Mouse (Mus musculus) hematopoietic stem cell, adult 5-6 weeks (primary cell): ENCODE results near the gene Stox2. TPM values are rescaled to one million over a fixed set of nuclear protein-coding genes. Genes with fewer than 3 reads are reported as not detected.

Experiments
- ATAC-seq, 2 experiments: fragments of 125-278 bp in 1 of 2; replicated peaks in 1 of 2; 2 replicates each; pipeline ENCODE4 v1.8.0; 2016 to 2017; ENCODE audit warnings: inconsistent platforms in 2 of 2, mild to moderate bottlenecking in 2 of 2, moderate number of reproducible peaks in 2 of 2, low read depth in 1 of 2, moderate TSS enrichment in 1 of 2; ENCODE audit not compliant: low FRiP score in 2 of 2, poor library complexity in 2 of 2, severe bottlenecking in 2 of 2, insufficient read depth in 1 of 2, low TSS enrichment in 1 of 2
- total RNA-seq: library from RNA; stranded (forward); fragments of 172-1452, 232-1000 nt; gene quantifications from 2 replicates; pipeline ENCODE4 v1.2.3, GENCODE M21; 2017

Gene Stox2
- total RNA-seq, 1 experiment from 2014 or later: 0.25 TPM

DNA sequence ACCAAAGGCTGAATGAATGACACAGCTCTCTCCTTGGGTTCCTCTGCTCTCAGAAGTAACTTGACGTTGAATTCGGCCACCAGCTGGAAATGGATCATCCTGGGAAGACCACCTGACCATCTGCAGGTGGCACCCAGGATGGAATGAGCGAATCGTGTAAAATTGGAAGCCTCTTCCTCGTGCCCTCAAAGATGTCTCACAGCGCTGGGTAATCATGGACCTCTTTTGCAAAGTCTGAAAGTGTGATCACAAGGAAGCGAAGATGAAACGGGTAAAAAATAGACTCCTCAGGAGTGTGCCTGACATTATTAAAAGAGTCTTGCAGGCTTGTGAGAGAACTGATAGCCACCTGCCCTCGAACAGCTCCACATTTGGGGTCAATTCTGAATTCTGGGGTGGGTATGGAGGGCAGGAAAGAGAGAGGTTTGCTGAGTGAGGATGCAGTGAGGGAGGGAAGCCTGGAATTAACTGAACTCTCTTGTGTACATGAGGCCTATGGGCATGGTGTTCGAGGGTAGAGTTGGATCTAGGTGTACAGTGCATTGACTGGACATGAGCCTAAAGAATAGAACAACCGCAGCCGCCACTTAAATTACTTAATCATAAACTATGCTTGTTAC, 160.0 kb downstream of the Stox2 start:
- ATAC-seq: no peak

DNA sequence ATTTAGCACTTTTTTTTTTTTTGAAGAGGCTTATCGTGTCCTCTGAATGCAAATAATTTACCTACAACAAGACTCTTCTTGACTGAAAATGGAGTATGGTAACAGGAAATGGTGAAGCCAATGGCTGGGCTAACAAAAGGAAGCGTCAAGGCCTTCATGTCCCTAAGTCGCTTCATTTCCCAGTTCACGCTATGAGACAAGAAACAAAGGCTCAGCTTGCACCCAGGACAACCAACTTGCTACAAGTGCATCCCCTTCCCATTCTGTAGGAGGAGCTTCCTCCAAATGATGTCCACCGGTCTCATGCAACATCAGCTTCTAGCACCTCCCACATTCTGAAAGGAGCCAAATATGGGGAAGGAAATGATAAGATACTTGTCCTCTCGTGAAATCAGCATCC, 160.7 kb downstream of the Stox2 start:
- ATAC-seq: no peak

GRCm38 (mm10) chr8:47284329-47285326, 161.5 kb downstream of the Stox2 start:
- no peak for ATAC-seq

DNA sequence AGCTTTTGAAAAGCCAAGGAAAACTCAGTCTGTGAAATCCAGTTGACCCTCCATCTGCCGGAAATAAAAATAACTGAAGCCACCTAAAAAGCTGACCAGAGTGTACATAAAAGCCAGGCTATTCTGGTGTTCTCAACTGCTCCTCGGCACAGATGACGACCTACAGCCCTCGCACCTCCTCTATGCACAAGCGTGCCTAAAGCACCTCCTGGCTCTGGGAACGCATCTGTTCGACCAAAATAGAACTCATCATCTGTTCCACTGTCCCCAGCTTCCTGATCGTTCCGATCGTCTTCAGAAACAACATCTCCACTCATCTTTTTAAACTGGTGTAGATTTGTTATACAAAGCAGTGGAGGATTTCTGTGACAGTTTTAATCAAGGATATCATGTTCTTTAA, 166.3 kb downstream of the Stox2 start:
- ATAC-seq: no peak

- ATAC-seq: no peak
These were observed 168.0 kb downstream of the Stox2 start for GRCm38 (mm10) chr8:47278211-47278610.

DNA sequence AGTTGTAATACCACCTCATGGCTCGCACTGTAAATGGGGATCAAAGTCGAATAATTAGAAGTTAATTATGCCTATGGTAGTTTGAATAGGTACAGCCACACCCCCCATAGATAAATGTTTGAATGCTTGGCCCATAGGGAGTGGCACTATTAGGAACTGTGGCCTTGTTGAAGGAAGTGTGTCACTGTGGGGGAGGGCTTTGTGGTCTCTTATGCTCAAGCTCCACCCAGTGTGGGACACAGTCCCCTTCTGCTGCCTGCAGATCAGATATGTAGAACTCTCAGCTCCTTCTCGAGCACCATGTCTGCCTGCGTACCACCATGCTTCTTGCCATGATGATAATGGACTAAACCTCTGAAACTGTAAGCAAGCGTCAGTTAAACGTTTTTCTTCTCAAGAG, 177.2 kb downstream of the Stox2 start:
- ATAC-seq: no peak

DNA sequence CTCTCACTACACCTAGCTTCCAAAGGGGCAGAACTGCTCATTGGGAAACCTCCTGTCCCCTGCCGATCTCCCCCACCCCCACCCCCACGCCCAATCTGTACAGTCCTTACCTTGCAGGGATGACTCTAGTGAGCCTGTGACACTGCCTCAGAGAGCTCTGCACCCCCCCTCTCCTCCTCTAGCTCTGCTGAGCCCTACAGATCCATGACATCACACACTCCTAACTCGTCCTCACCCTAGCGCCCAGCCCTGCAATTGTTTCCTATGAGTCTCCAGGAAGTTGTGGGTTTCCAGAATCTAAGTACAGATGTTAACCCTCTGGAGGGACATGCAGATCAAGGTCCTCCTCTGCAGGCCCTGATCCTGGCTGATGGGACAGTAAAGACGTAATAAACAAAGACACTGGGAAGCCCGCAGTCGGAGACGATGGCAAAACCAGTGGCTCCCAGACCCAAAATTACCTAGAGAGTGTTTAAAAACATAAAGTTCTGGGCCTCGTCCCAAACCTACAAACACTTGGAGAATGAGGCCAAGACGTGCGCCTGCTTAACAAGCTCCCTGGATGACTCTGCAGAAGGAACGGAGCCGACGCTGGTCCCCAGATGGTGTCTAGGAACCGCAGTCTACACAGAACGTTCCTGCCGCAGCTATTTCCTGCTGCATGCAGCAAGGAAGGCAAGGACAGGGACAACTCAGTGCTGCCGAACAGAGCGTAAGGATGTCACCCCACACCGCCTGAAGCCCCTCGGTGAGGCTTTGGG, 177.9 kb downstream of the Stox2 start:
- ATAC-seq: peak; percentile 83 to 92

DNA sequence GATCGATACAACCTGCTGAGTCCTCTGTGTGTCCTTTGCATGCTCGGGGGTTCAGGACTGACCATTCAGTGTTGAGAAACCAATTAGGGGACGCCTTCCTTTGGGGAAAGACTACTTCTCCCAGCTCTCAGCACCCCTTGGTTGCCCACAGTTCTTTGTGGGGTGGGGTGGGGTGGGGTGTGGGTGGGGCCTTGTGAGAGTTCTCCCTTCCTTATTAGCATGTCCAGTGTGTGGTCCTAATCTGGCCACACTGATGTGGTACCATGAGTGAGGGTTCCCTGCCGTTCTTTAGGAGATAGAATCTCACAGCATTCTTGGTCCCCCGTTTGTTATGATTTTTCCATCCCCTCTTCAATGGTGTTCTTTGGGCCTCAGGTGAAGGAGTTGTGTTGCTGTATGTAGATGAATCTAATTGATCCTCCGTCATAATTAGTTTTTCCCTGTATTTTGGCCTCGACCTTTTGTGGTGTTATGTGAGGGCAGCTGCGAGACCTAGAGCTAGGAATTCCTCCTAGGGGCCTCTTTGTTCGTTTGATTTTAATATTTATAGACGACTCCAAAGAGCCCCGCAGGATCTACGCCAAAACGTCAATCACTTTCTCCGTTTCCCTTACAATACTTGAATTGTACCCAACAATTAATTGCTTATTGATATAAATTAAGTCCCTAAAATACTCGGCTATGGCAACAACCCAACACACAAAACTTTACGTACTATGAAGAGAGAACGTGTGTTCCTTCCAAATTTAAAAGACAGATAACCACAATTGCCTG, 182.9 kb downstream of the Stox2 start:
- no peak for ATAC-seq

GRCm38 (mm10) chr8:47260751-47261474, 185.2 kb downstream of the Stox2 start:
- ATAC-seq: no peak

DNA sequence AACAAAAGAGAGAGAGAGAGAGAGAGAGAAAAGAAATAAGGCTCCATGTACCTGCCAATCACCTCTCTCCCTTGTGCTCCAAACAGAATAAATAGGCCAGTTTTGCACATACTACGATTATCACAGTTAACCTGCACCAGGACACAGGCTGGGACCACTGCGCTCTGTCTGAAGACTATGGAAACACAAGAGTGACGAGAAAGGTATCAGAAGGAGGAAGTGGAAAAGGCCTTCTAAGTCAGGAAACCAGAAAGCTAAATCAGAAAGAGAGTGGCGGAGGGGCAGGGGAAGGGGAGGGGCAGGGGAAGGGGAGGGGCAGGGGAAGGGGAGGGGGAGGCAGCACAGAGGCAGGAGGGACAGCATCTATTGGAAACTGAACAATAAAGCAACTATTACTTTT, 195.3 kb downstream of the Stox2 start:
- ATAC-seq: peak; percentile 42 to 53; a peak in 1 of 4 replicates

DNA sequence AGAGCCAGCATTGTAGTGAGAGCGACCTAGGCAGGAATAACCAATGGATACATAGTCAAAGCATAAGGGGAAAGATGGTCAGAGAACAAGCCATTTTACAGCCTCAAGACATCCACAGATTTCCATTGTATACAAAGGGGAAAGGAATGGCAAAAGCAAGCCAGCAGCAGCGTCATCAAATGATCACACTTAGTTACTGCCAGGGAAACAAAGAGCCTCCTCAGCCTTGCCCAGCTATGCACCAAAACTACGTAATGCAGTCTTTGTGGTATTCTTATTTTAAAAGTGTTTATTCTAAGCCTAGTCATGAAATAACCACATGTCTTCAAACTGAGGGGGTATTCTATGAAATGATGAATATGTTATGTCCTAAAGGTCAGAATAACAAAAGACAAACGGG, 201.0 kb downstream of the Stox2 start:
- ATAC-seq: no peak

DNA sequence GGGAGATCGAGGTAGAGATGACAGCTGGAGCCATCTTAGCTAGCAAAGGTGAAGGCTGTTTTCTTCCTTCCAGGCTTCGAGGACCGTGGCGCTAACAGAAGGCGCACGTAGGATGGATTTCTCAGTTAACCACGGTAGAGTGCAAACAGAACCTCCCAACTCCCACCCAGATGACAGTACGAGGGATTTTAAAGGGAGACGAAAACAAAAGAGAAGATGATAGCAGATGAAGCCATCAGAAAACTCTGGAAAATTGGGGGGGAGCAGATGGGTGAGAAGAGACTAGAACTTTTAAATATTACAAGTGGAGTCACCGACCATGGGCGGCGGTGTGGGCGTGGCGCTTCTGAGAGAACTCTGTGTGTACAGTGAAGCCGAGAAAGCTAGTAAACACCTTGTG, 202.0 kb downstream of the Stox2 start:
- no peak for ATAC-seq

DNA sequence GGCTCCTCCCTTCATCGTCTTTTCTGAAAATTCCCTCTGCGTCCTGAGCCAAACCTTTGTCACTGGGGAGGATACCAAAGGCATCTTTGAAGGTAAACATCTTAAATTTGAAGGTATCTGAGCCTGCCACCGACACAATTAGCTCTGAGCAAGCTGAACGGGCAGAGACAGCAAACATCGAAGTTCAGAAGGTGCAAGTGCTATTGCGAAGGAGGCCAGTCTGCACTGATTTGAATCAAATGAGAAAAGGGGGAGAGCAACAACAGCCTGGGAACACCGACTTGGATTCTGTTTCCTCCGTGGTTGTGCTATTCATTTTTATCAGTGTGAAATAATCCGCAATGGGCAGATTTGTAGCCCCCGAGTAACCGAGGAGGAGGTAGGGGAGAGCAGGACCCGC, 202.5 kb downstream of the Stox2 start:
- no peak for ATAC-seq

GRCm38 (mm10) chr8:47243016-47243630, 203.0 kb downstream of the Stox2 start:
- ATAC-seq: peak in 1 of 2 experiments; percentile 52; a peak in 1 of 4 replicates

GRCm38 (mm10) chr8:47242207-47243004, 203.8 kb downstream of the Stox2 start:
- ATAC-seq: peak; percentile 65 to 79
